Mouse (Mus musculus) testis, adult 2 months (tissue): Measurements from ENCODE around the gene Irf2bp2.

Source experiments
- CTCF ChIP-seq: fragments of 200-500 bp; IDR thresholded peaks from 2 replicates; pipeline ENCODE4 v1.5.1; 2012; ENCODE audit warnings: low read depth, mild to moderate bottlenecking, inconsistent platforms, low read length, moderate library complexity; ENCODE audit not compliant: control insufficient read depth, insufficient read depth, insufficient replicate concordance
- POLR2A ChIP-seq: fragments of 200-500 bp; IDR thresholded peaks from 2 replicates; pipeline ENCODE4 v1.6.1; 2012; ENCODE audit warnings: low read depth, mild to moderate bottlenecking, inconsistent platforms, low read length, moderate library complexity; ENCODE audit not compliant: control insufficient read depth

GRCm38 (mm10) chr8:126586599-126587577, 6.9 kb downstream of the Irf2bp2 start:
- TF ChIP-seq CTCF = no peak
- no peak for TF ChIP-seq POLR2A
